ENCODE assay signal across 19 mouse cellular contexts in genomic region chr1:131310237-131310818, GRCm38 (mm10). TPM values are rescaled to one million over a fixed set of nuclear protein-coding genes. Genes with fewer than 3 reads are reported as not detected.
DNase-seq lines count a peak whose midpoint lies in the region; ATAC-seq lines count a peak whose summit lies in the region.
"Had no signal": no experiment of that assay in that cellular context is flagged by ENCODE, and none has a peak within 500 bp of the region (broad histone marks: within the 10 kb centered on the region; RNA-seq: fewer than 3 reads in every experiment).

No protein-coding gene starts in this region.

- no peaks in the 10 kb centered on the region for H3K4me1 ChIP-seq in hindbrain, embryonic 15.5 days (replicated peaks)
- no peaks in the 10 kb centered on the region for H3K4me1 ChIP-seq in hindbrain, embryonic 11.5 days (replicated peaks; ENCODE audit: control insufficient read depth, insufficient read depth, low read length)
- no peaks in the 10 kb centered on the region for H3K4me1 ChIP-seq in forebrain, embryonic 12.5 days
- H3K4me1 ChIP-seq: midbrain, embryonic 12.5 days had no signal

- peak; percentile 77 for ATAC-seq in hindbrain, embryonic 15.5 days (ENCODE audit: low FRiP score, low read depth)
- no peak for ATAC-seq in hindbrain, embryonic 11.5 days (ENCODE audit: low FRiP score)
- no peak for ATAC-seq in forebrain, embryonic 12.5 days (ENCODE audit: low FRiP score)
- ATAC-seq: CD4-positive, CD25-positive, alpha-beta regulatory T cell, adult 4 months; forebrain, embryonic 14.5 days; intestine, embryonic 16.5 days had no signal

- H3K9me3 ChIP-seq in hindbrain, embryonic 15.5 days: no peaks in the 10 kb centered on the region
- no peaks in the 10 kb centered on the region for H3K9me3 ChIP-seq in hindbrain, embryonic 11.5 days (ENCODE audit: control insufficient read depth, low read length)
- H3K9me3 ChIP-seq in forebrain, embryonic 12.5 days: no peaks in the 10 kb centered on the region
- H3K9me3 ChIP-seq: midbrain, embryonic 12.5 days had no signal

- DNase-seq in hindbrain, embryonic 11.5 days (ENCODE audit: low spot score): no peak
- DNase-seq in retina, postnatal 1 day: peak; percentile 19
- no peak for DNase-seq in retina, embryonic 14.5 days (ENCODE audit: low spot score)
- DNase-seq in cerebellum, adult 9-10 months: peak; percentile 99
- no peak for DNase-seq in urinary bladder, postnatal 25 days (ENCODE audit: low spot score)
- no peak for DNase-seq in spleen, adult 18-20 months
- DNase-seq: adrenal gland, postnatal 14 days; heart, postnatal 10 days; kidney, postnatal 25 days; liver; right cerebral cortex, postnatal 25 days had no signal

- peaks cover 51% of the 10 kb centered on the region for H3K36me3 ChIP-seq in hindbrain, embryonic 15.5 days
- no peaks in the 10 kb centered on the region; the same call in 1 of the 2 replicates for H3K36me3 ChIP-seq in hindbrain, embryonic 11.5 days (ENCODE audit: control insufficient read depth, insufficient read depth, low read length)
- peaks cover 45% of the 10 kb centered on the region for H3K36me3 ChIP-seq in forebrain, embryonic 12.5 days (replicated peaks)

- no peak overlapping the region for H3K9ac ChIP-seq in hindbrain, embryonic 15.5 days
- H3K9ac ChIP-seq in hindbrain, embryonic 11.5 days (ENCODE audit: low read depth, low read length): no peak overlapping the region
- H3K9ac ChIP-seq in forebrain, embryonic 12.5 days: no peak overlapping the region
- H3K9ac ChIP-seq: hindbrain, embryonic 14.5 days; midbrain, embryonic 12.5 days had no signal

- no peak overlapping the region for H3K4me3 ChIP-seq in hindbrain, embryonic 15.5 days
- no peak overlapping the region for H3K4me3 ChIP-seq in hindbrain, embryonic 11.5 days (ENCODE audit: low read depth, low read length)
- H3K4me3 ChIP-seq in forebrain, embryonic 12.5 days (replicated peaks): no peak overlapping the region
- H3K4me3 ChIP-seq: midbrain, embryonic 12.5 days had no signal

- WGBS in hindbrain, embryonic 15.5 days: 88% methylated on average over 5 of the region's 5 CpGs
- 91% methylated on average over 5 of the region's 5 CpGs for WGBS in hindbrain, embryonic 11.5 days
- WGBS in forebrain, embryonic 12.5 days: 92% methylated on average over 5 of the region's 5 CpGs

- no peak overlapping the region for H3K4me2 ChIP-seq in hindbrain, embryonic 15.5 days
- no peak overlapping the region for H3K4me2 ChIP-seq in hindbrain, embryonic 11.5 days (replicated peaks; ENCODE audit: low read depth, low read length)
- H3K4me2 ChIP-seq in forebrain, embryonic 12.5 days: no peak overlapping the region
- H3K4me2 ChIP-seq: heart, embryonic 11.5 days; hindbrain, embryonic 14.5 days; midbrain, embryonic 12.5 days had no signal

- peak overlapping the region; percentile 38; the same call in 1 of the 2 replicates for H3K27ac ChIP-seq in hindbrain, embryonic 15.5 days (replicated peaks)
- no peak overlapping the region for H3K27ac ChIP-seq in hindbrain, embryonic 11.5 days (ENCODE audit: low read depth, low read length)
- no peak overlapping the region for H3K27ac ChIP-seq in forebrain, embryonic 12.5 days
- H3K27ac ChIP-seq: hindbrain, embryonic 14.5 days; midbrain, embryonic 12.5 days had no signal

- no peaks in the 10 kb centered on the region for H3K27me3 ChIP-seq in hindbrain, embryonic 15.5 days
- no peaks in the 10 kb centered on the region for H3K27me3 ChIP-seq in hindbrain, embryonic 11.5 days (ENCODE audit: control insufficient read depth, insufficient read depth, low read length)
- H3K27me3 ChIP-seq in forebrain, embryonic 12.5 days: no peaks in the 10 kb centered on the region
- H3K27me3 ChIP-seq: midbrain, embryonic 12.5 days had no signal

RNA-seq across cellular contexts. Expression of gene Ikbke, which starts 30.9 kb away (rescaled TPM):
- polyA plus RNA-seq in hindbrain, embryonic 15.5 days (2015; fragmentation: Nextera tagmentation; extraction: Ambion mirVana): 1.2 and 2.3 TPM in 2 replicates
- polyA plus RNA-seq in hindbrain, embryonic 11.5 days (2014; fragmentation: Nextera tagmentation; extraction: Ambion mirVana): 0.49 and 0.66 TPM in 2 replicates
- polyA plus RNA-seq in forebrain, embryonic 12.5 days (2016; fragmentation: Nextera tagmentation; extraction: Ambion mirVana): 0.72 and 0.88 TPM in 2 replicates

Comparison
In these comparisons a context has a peak if more than half of its experiments do, and no peak if none do; other contexts are left out.
1. DNase-seq: peak in retina, postnatal 1 day (single experiment) and cerebellum, adult 9-10 months (single experiment); none in hindbrain, embryonic 11.5 days (single experiment), retina, embryonic 14.5 days (single experiment), urinary bladder, postnatal 25 days (single experiment) and spleen, adult 18-20 months (0 of 2).